Mouse (Mus musculus) thymus, postnatal 14 days (tissue): ENCODE measurements around the gene Camta1.
A peak's percentile ranks its signal among the peaks of the same experiment; 100 is the strongest.

ENCODE experiments used
- DNase-seq: peaks from one replicate; pipeline ENCODE4 v3.0.0; 2021

The Camta1 gene

DNA sequence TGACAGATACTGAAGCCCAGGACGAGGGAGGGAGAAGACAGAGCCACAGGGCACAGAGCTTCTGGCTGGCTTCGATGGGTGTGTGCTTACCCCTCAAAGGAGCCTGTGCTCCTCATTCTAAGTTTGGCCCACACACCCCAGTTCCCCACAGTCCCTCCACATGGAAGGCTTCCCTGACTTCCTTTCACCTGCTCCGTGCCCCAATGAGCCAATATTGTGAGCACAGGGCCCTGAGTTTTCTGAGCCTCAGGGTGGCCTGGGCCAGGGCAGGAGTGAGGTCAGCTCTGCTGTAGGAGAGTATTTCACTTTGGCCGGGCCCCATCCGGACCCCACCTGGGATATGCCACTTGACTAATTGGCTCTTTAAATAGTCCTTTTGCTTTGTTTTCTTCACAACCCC lies 724.0 kb downstream of the Camta1 start:
- DNase-seq, result no peak

DNA sequence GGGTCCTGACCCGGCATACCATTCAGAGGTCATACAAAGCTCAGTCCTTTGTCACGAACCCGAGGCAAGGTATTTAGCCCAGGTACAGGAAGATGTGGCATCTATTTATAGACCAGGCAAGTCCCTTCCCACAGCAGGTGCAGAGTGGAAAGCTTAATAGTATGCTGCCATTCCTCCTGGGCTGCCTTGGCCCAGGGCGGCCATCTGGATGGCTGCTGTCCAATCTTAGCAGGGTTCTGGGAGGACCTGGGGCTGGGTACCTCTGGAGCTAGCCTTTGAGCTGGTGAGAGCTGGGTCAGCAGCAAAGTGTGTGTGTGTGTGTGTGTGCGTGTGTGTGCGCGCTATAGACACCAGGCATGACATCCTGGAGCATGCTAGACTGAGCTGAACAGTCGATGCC lies 726.2 kb downstream of the Camta1 start:
- DNase-seq, result no peak

DNA sequence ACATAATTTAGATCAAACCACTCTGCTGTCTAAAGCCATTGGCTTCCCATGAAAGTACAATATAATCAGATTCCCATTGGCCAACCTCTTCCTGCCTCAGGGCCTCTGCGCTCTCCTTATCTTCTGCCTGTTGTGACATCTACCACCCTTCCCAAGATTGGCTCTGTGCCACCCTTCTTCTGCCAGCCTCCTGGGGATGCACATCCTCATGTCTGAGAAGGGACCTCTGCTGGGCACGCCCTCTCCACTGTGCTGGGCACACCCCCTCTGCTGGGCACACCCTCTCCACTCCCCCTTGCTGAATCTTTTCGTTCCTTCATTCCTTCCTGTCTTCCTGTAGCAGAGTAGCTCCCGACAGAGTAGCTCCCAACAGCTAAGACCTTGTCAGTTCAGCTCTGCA lies 727.9 kb downstream of the Camta1 start:
- no peak for DNase-seq

DNA sequence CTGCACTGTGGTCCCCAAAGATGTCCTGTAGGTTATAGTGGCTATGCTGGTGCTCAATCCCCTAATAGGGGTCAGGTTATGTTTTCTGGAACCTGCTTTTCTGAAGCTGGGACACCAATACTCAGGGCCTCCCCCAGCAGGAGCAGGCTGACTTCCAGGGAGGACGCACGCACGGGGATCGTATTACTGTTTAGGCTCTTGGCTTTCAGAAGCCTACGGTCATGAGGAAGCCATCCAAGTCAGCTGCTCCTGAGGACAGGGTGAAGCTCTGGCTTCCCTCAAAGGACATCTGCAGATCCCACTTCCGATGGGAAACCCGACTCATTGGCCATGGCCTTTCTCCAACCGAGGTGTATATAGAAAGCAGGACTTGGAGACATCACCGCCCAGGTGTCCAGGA lies 729.2 kb downstream of the Camta1 start:
- no peak for DNase-seq

DNA sequence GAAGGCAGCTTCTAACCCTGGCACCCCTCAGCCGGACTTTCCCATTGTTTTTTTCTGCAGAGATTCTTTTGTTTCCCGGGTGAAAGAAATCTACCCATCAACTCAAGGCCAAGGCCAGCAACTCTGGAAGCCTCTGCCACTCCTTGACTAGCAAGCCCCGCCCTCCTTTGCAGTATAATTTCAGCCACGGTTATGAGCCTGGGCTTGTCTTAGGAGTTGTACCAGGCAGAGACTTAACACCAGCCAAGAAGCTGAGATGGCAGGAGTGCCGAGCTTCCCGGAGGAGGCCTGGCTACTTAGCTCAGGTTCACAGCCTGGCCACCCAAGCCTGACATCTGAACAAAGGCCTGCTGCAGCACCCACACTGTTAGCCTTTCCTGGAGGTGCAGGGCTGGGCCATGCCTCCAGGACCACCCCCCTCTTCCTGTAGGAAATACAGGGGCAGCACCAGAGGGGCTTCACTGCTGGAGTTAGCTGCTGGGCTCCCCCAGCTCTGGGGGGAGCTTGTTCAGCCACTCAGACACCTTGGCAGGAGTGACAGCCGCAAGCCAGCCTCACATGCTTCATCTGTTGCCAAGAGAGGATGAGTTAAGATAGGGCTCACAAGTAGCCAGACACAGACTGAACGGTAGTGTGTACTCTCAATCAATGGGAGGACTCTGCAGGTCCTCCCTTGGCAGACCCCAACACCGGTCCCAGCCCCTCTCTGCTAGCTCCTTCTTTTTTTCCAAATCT lies 730.8 kb downstream of the Camta1 start:
- DNase-seq, result no peak

DNA sequence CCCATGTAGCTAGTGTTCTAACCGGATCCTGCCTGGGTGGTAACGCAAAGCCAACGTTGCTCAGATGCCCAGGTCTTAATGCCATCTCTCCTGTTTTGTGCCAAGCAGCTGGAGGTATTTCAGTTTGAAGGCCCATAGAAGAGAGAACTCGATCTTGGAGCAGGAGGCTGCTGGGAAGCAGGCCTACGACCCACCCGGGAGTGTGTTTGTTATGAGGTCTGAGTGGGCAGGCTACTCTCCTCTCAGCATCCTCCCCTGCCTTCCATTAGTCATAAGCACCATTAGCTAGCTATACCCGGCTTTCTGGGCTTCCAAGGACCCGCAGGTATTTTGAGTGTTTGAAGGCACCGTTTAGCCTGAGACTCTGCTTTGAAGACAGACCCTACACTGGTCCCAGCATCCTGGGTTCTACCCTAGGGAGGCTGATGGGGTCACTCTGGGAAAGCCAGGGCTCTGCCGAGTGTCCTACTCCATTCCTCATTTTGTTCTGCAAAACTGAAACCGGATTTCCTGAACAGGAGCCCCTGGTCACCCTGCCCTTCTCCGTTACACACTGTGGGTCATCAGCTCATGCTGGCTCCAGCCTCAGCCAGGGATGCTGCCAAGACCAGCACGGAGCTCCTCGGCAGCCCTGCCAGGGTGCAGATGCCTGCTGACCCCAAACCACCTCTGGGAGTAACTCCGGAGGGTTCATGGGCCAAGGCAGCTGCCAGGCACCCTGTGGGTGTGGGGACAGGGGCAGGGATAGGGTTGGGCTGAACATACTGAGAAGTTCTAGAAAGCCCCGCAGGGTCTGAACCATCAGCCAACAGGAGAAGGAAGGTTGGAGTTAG lies 731.7 kb downstream of the Camta1 start:
- no peak for DNase-seq

DNA sequence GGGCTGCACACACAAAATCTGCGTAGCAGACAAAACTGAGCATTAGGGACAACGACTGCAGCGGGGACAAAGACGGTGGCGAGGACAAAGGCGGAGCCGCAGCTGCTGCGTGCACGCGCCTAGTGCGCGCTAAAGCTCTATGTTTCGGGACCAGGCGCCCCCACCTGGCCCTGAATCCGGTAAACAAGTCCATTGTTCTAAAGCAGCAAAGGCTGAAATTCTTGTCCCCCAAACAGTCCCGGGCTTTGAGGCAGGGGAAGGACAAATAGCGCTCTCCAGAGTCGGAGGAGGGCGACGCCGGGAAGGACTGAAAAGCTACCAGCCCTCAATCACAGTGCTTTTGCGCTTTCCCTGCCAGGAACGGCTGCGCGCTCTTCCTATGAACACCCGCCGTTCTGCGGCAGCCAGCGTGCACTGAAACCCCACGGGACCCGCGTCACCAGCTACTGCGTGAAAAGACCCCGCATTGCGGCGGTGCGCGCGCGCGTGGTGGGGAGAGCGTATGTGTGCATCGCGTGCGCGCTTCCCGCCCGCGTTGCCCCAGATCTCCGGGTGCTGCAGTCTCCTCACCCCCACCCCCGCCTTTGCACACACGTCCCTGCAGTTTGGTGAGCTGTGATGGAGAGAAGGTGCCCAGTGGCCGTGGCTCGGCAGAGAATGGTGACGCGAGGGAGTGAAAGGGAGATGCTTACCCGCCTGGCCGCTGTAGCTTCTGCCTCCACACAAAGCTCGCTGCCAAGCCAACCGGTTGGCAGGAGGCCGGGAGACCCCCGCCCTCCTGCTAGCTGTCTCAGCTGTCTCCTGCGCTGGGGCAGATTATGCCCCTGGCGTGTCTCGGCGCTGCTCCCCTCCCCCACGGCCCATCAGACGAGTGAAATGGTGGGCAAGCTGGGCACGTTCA lies 732.8 kb downstream of the Camta1 start:
- no peak for DNase-seq

DNA sequence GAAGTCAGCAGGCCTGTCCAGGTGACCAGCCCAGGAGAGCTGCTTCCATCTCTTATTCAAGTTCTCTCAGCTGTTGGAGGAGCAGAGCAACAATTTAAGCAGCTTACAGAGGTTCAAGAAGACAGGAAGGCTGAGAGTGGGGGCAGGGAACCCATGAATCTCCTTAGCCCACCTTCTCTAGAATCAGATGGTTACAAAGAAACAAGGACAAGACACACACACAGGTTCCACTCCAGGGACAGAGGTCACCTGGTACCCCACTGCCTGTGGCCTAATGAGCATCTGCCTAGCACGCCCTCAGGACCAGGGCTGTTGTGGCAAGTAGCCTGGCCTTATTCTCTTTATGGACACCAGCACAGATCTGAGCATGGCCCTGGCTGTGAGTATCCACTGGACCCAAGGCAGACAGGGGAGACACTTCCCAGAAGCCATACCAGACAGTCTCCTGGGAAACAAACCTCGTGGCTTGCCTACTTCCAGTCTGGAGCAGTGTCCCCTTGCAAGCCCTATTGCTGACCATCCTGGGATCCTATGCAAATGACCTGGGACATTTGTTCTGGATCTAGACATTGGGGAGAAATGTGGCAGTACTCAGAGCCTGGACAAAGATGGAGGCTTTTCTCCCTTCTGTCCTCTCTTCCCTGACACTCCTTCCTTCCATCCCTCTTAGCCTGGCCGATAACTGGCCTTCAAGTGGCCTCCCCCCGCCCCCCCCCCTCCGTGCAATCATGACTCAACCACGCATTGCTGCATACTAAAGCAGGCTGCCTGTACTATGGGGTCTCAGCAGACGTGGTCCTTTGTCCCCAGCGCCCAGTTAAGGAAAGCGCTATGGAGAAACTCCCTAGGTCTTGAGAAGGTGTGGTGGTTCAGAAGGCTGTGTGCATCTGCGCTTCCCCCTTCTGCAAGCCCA lies 733.8 kb downstream of the Camta1 start:
- DNase-seq, result no peak

DNA sequence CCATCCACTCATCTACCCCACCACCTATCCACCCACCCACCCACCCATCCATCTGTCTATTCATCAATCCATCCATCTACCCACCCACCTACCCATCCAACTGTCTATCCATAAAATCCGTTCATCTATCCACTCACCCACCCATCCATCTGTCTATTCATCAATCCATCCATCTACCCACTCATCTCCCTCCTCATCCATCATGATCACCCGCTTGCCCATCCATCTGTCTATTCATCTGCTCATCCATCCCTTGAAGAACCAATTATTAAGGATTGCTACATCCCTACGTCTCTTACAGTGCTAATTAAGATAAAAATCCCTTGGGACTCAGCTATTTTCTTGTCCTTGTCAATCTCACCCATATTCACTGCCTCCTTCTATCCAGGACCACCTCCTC lies 742.8 kb downstream of the Camta1 start:
- DNase-seq, result no peak

DNA sequence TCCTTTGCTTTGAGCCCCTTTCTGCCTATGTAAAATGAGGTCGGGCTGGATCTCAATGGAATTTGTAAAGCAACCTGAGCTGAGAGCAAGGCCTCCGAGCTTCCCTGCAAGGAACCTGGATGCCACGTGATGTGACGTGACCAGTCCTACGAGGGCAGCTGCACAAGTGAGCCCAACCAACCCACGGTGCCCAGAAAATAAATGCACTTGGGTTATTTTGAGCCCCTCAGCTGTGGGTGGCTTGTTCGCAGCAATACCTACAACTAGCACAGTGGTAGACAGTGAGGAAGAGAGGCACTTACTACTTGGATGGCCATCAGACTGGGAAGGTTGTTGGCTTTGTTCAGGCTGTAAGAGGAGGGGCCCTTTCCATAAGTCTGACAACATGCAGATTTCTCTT lies 747.1 kb downstream of the Camta1 start:
- DNase-seq, result no peak

DNA sequence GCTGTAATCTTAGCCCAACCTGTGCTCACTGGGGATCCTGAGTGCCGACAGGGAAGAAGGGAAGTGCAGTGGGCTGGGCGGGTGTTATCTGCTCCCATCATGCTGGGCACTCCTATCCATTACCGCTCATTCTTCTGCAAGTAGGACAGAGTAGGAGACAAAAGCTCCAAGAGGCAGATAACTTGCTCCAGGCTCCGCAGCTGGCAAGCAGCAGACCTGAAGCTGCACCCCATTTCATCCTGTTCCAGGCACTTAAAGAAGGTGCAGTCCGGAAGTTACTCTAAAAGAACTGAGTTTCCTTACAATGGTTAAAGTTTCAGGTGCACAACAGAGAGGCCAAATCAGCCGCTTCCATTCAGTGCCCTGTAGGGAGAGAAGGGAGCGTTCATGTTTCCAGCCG lies 750.5 kb downstream of the Camta1 start:
- no peak for DNase-seq

DNA sequence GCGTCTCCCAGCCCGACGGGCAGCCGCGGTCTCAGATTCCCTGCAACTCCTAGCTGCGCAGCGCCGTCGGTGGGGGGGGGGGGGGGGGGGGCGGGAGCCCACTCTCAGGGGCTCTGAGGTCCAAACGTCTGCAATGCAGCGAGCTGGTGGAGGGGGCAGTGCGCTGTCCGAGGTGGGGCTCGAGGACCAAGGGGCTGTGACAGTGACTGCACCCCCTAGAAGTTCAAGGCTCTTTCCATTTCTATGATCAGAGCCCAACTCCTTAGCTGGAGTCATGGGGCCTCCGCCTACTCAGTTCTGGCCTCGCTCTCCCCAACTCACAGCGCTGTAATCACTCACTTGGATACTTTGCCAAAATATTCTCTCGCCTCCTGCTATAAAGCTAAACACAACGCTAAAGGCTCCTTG lies 752.8 kb downstream of the Camta1 start:
- no peak for DNase-seq

DNA sequence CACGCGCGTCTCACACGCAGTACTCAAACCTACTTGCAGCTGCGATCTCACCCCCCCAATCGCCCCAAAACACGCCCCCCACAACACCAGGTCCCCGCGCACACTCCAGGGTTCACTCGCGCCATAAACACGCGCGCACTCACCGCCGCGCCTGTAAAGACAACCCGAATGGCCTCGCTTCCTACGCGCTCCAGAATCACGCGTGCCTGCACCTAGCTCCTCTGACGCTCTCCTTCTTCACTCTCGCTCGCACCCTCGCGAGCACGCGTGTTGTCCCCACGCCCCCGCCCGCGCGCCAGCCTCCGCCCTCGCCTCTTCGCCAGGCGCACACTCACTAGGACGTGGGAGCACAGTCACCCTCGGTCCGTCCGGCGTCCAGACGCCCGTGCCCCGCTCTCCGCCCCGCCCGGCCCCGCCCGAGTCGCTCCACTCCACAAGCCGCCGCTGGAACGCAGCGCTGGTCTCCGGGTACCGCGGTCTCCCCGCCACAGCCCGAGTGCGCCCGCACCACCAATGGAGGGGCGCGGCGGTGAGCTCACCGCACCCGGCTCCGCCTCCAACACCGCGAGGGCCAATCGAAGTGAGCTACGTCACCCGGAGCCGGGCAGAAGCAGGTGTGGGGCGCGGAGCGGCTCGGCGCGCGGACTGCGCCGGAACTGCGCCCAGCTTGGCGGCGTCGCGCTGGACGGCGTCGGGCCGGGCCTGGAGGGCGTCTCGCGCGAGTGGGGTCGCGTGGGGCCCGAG lies 753.5 kb downstream of the Camta1 start:
- DNase-seq, result peak; percentile 63

DNA sequence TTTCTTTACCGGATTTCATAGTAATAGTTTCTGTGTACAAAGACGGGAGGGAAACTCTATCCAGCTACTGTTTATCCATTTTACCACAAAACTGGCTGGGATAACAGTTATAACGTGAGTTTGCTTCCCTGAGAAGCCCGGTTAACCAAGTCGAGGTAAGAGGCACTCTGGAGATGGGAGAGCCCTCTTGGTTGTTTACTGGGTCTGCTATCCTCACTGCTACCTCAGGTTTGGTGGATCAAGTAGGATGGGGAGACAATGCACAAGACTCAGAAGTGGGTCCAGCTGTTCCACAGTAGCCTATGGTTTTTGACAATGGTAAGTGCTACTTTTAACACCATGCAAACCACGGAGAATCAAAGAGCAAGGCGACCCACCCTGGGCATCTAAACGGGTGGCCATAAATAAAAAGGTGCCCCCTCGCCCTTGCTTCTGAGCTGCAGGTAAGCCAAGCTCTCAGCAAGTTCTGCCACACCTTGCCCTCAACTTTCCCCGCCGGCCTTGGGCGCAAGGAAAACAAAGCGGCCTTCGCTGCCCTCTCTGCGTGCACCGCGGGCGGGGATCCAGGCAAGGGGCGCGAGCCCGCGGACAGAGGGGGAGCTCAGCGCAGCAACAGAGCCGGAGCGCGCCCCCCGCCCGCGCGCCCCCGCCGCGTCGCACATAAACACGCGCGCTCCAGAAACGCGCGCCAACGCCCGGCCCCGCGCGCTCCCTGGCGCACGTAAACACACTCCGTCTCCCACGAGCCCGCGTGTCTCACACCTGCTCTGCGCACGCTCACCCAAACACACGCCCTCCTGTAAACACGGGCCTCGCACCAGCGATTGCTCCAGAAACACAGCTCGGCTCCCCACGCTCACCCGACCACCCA lies 754.3 kb downstream of the Camta1 start:
- DNase-seq, result no peak

DNA sequence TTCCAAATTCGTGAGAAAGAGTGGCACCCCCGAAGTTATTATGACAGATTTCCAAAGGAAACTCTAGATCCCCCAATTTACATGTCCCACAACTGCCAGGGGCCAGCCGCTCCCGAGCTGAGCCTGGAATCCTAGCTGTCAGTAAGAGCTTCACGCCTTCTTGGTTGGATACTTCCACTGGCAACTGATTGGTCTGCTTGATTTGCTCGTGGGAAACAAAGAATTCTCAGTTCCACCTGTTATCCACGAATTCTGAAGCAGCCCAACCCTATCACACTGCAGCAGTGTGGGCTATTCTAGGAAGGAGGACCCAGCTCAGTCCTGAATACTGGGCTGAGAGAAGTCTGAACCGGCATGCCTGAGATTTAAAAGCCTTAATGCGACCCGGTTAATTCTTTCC lies 755.2 kb downstream of the Camta1 start:
- DNase-seq, result no peak

DNA sequence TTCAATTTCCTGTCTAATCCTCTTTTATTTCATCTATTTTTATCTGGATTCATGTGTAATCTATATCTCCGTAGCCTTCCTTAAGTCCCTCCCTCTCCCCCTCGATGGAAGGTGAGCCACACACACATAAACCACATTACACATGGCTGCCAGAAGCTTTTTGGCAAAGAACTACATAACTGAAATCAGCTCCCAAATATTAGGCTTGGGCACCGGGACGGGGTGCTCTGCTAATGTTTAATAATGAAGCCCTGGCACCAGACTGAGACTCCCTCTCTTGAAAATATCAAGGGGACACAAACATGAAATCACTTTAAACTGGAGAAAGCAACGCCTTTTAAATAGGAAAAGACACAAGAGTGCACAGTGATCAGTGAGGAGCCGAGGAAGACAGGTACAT lies 755.8 kb downstream of the Camta1 start:
- DNase-seq, result no peak

DNA sequence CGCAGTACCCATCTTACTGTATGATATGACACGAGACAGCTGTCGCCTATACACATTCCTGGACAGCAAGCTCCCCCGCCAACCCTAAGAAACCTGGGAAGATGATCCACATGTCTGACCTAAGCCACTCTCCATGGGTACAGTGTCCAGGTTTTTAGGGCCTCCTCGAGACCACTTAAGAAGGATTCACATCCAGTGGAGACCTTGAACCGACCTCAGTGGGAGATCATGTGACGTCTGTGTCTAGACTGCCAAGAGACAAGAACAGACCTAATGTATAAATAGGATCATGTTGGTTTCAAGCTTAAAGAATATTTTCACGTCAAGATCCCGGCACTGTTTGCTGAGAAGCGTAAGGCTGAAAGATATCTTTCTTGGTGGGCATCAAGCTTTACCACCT lies 757.5 kb downstream of the Camta1 start:
- DNase-seq, result no peak

DNA sequence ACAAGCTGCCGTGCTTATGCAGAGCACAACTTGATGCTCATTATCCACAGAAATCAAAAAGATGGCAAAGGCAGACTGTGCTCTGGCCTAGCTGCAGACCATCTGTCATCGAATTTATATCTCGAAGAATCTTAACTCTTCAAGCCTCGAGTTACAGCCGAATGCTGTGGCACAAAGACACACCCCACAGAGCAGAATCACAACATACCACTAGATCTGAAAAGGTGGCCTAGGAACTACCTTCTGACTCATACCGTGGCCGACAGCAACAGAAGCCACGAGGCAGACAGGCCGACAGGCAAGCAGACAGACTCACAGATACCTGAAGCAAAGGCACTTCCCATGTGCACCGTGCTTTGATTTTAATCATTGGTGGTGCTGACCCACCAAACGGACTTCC lies 758.0 kb downstream of the Camta1 start:
- no peak for DNase-seq

DNA sequence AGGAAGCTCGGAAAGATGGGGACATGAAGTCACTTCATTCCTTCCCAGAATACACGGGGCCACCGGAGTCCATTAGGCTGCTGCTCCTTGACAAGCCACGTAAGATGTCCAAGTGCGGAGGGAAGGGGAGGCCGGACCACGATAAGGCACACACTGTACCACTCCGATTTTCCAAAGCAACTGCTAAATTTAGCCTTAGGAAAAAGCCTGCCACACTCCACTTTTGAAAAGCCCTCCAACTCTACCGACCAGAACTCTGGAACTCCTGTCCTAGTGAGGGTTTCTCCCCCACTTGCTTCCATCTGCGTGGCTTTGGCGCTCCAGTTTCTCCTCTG lies 764.6 kb downstream of the Camta1 start:
- no peak for DNase-seq

DNA sequence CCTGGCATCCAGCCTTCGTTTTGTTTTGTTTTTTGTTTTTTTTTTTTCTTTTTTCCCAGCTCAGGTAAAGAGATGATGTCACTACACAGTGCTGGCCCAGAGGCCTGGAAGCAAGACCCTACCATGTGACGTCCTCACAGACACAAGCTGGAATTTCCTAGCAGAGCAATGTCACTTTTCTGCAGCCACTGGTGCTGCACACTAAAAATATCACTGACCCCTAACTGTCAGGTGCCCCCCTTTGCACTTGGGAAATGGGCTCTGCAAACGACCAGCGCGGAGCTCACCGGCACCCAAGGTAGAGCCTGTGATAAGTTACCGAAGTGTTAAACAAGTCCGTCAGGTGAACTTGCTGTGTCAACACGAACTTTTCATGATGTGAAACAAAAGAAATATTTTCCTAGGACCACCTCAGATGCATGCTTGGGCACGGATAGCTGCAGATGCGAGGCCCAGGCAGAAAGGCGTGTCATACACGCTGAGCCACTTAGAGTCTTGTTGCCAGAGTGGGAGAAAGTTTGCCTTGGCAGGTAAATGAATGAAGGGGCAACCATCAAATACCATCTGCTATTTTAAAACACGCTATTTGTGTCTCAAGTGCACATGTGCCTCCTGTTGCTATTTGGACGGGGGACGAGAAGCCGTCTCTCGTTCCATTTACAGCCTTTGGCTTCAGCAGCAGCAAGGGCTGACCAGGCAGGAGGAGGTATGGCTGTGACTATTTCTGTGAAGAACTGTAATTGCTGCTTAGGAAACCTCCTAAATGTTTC lies 765.2 kb downstream of the Camta1 start:
- DNase-seq, result no peak
